Mouse (Mus musculus) liver, embryonic 14.5 days (tissue): ENCODE measurements around the gene Aqp9.

Experiments
- CTCF ChIP-seq: IDR thresholded peaks from 2 replicates; pipeline ENCODE4 v1.5.1; 2016; ENCODE audit warnings: antibody characterized with exemption, low read depth, control low read depth
- EP300 ChIP-seq: IDR thresholded peaks from 2 replicates; pipeline ENCODE4 v1.6.1; 2016; ENCODE audit warnings: antibody characterized with exemption, low read depth

DNA sequence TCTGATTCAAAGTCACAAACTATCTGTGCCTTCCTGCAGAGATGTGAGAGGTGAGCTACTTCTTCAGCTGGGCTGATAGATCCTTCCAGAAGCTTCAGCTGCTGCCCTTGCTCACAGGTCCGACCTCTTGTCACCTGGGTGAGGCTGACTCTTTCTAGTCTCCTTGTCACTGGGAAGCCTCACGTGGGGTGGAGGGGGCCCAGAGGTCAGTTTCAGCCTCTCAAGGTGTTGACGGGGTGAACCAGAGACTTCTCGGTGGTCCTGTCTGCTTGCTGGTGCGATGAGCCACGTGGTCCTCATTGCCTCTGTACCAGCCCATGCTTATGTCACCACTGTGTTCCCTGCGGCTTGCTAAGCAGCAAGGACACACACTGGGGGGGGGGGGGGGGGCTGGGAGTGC, 96.0 kb downstream of the Aqp9 start:
- TF ChIP-seq CTCF = no peak
- TF ChIP-seq EP300 = no peak
